Mouse (Mus musculus): ENCODE measurements around the gene Gm21974.
A peak's percentile ranks its signal among the peaks of the same experiment; 100 is the strongest.

- peak; percentile 90 for TF ChIP-seq CTCF (IDR thresholded peaks at IDR 0.05; ENCODE audit: low read depth, low read length)
- peak; percentile 92 for TF ChIP-seq POLR2A (IDR thresholded peaks at IDR 0.05; ENCODE audit: insufficient read depth, low read length)
- 0 out of 2 replicates have a peak, but pooled peaks have one; percentile 62 for TF ChIP-seq EP300 (IDR thresholded peaks at IDR 0.05; ENCODE audit: insufficient read depth, low read depth, low read length)
Measured at GRCm38 (mm10) chr7:127935028-127935722, 39.9 kb upstream of the Gm21974 start.
